Mouse (Mus musculus): Measurements from ENCODE around the gene Mark3. TPM values are rescaled to one million over a fixed set of nuclear protein-coding genes. Genes with fewer than 3 reads are reported as not detected.
A peak's percentile ranks its signal among the peaks of the same experiment; 100 is the strongest.

Mark3 gene
- total RNA-seq, 2 experiments from 2014 or later, result 48.2 to 60.7 TPM

- intact Hi-C loops (cut with DNase I), result no loop called here
- DNase-seq, result peak; percentile 91
- no peak for TF ChIP-seq CTCF (IDR thresholded peaks at IDR 0.05)
- peak overlapping the region; percentile 53 for H3K4me3 ChIP-seq
- H3K27ac ChIP-seq, result peak overlapping the region; percentile 86
Measured at GRCm38 (mm10) chr12:111687350-111688068, 113.2 kb downstream of the Mark3 start.

GRCm38 (mm10) chr12:111688069-111688428 lies 113.7 kb downstream of the Mark3 start:
- H3K27ac ChIP-seq, result peak overlapping the region; percentile 86
- H3K4me3 ChIP-seq, result peak overlapping the region; percentile 53
- TF ChIP-seq CTCF (IDR thresholded peaks at IDR 0.05), result no peak
- intact Hi-C loops (cut with DNase I), result no loop called here
- no peak for DNase-seq

GRCm38 (mm10) chr12:111689426-111689825 lies 115.1 kb downstream of the Mark3 start:
- intact Hi-C loops (cut with DNase I), result no loop called here
- H3K4me3 ChIP-seq, result no peak overlapping the region
- TF ChIP-seq CTCF (IDR thresholded peaks at IDR 0.05), result no peak
- DNase-seq, result no peak
- H3K27ac ChIP-seq, result peak overlapping the region; percentile 10; the same call in 1 of the 2 replicates

GRCm38 (mm10) chr12:111691346-111691872 lies 117.1 kb downstream of the Mark3 start:
- intact Hi-C loops (cut with DNase I), result no loop called here
- TF ChIP-seq CTCF (IDR thresholded peaks at IDR 0.05), result no peak
- Histone ChIP-seq H3K4me3 (no peak overlapping the region), H3K27ac (peak overlapping the region; percentile 67)
- DNase-seq, result no peak

- no peak overlapping the region for H3K4me3 ChIP-seq
- no peak for DNase-seq
- TF ChIP-seq CTCF (IDR thresholded peaks at IDR 0.05), result no peak
- peak overlapping the region; percentile 70 for H3K27ac ChIP-seq
- intact Hi-C loops (cut with DNase I), result no loop called here
Measured at GRCm38 (mm10) chr12:111692899-111693298, 118.6 kb downstream of the Mark3 start.

GRCm38 (mm10) chr12:111693341-111694270 lies 119.3 kb downstream of the Mark3 start:
- Histone ChIP-seq H3K27ac (peak overlapping the region; percentile 70), H3K4me3 (no peak overlapping the region)
- intact Hi-C loops (cut with DNase I), result no loop called here
- no peak for TF ChIP-seq CTCF (IDR thresholded peaks at IDR 0.05)
- DNase-seq, result no peak

GRCm38 (mm10) chr12:111694271-111694781 lies 120.0 kb downstream of the Mark3 start:
- Histone ChIP-seq H3K4me3 (no peak overlapping the region), H3K27ac (peak overlapping the region; percentile 70)
- DNase-seq, result no peak
- no peak for TF ChIP-seq CTCF (IDR thresholded peaks at IDR 0.05)
- intact Hi-C loops (cut with DNase I), result no loop called here

GRCm38 (mm10) chr12:111694880-111695804 lies 120.8 kb downstream of the Mark3 start:
- no peak for TF ChIP-seq CTCF (IDR thresholded peaks at IDR 0.05)
- H3K27ac ChIP-seq, result peak overlapping the region; percentile 70
- no peak overlapping the region for H3K4me3 ChIP-seq
- intact Hi-C loops (cut with DNase I), result loop anchor here (5.0 kb wide), 1 partner anchor 37 kb away; no protein-coding TSS in a partner anchor
- no peak for DNase-seq

GRCm38 (mm10) chr12:111696239-111696638 lies 121.9 kb downstream of the Mark3 start:
- intact Hi-C loops (cut with DNase I), result loop anchor here (1.0 to 5.0 kb wide), 2 partner anchors 28 to 36 kb away; no protein-coding TSS in a partner anchor

GRCm38 (mm10) chr12:111697708-111698107 lies 123.4 kb downstream of the Mark3 start:
- intact Hi-C loops (cut with DNase I), result loop anchor here (5.0 kb wide), 1 partner anchor 35 kb away; no protein-coding TSS in a partner anchor
- H3K27ac ChIP-seq, result peak overlapping the region; percentile 65
- no peak for DNase-seq
- H3K4me3 ChIP-seq, result no peak overlapping the region
- TF ChIP-seq CTCF (IDR thresholded peaks at IDR 0.05), result no peak

More at GRCm38 (mm10) chr12:111696239-111696638, 121.9 kb downstream of the Mark3 start:
- TF ChIP-seq CTCF (IDR thresholded peaks at IDR 0.05), result peak; percentile 72
- H3K4me3 ChIP-seq, result no peak overlapping the region
- DNase-seq, result peak; percentile 65
- peak overlapping the region; percentile 70 for H3K27ac ChIP-seq

- peak overlapping the region; percentile 65 for H3K27ac ChIP-seq
- TF ChIP-seq CTCF (IDR thresholded peaks at IDR 0.05), result no peak
- no peak for DNase-seq
- intact Hi-C loops (cut with DNase I), result loop anchor here (5.0 kb wide), 1 partner anchor 34 kb away; no protein-coding TSS in a partner anchor
- H3K4me3 ChIP-seq, result no peak overlapping the region
Measured at GRCm38 (mm10) chr12:111698346-111698913, 124.1 kb downstream of the Mark3 start.
